Mouse (Mus musculus): ENCODE results near the gene Pomt1. TPM values are rescaled to one million over a fixed set of nuclear protein-coding genes. Genes with fewer than 3 reads are reported as not detected.

The Pomt1 gene
- polyA plus RNA-seq, 1 experiment from 2014 or later, result 26.8 TPM

DNA sequence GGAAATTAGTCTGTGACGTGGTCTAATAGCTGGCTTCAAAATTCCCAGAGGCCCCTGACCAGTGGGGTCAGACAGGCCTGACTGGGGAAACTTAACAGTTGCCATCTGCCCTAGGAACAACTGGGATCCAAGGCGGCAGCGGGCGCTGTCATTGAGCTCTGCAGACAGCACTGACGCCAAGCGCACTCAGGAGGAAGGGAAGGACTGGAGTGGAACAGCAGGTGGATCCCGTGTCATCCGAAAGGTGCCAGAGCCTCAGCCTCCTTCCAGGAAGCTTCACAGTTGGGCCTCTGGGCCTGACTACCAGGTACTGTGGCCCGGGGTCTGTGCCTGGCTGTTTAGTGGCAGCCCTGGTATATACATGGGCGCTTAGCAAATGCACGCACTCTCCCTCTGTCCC, 35.7 kb upstream of the Pomt1 start:
- H3K4me3 ChIP-seq (ENCODE audit: low read depth, low read length), result no peak overlapping the region
- DNase-seq (ENCODE audit: low spot score) (no peak), ATAC-seq (ENCODE audit: low FRiP score) (no peak)
- H3K4me1 ChIP-seq (replicated peaks; ENCODE audit: control insufficient read depth, insufficient read depth, low read length), result no peaks in the 10 kb centered on the region
- H3K27ac ChIP-seq (ENCODE audit: low read depth, low read length), result no peak overlapping the region
- no peak overlapping the region for H3K9ac ChIP-seq (ENCODE audit: low read depth, low read length)
- H3K27me3 ChIP-seq (ENCODE audit: control insufficient read depth, insufficient read depth, low read length), result no peaks in the 10 kb centered on the region
- 92% methylated on average over 11 of the region's 11 CpGs for WGBS
- no peaks in the 10 kb centered on the region for H3K9me3 ChIP-seq (ENCODE audit: control insufficient read depth, low read length)
- no peak overlapping the region for H3K4me2 ChIP-seq (replicated peaks; ENCODE audit: low read depth, low read length)
- peaks cover 37% of the 10 kb centered on the region for H3K36me3 ChIP-seq (ENCODE audit: control insufficient read depth, insufficient read depth, low read length)

DNA sequence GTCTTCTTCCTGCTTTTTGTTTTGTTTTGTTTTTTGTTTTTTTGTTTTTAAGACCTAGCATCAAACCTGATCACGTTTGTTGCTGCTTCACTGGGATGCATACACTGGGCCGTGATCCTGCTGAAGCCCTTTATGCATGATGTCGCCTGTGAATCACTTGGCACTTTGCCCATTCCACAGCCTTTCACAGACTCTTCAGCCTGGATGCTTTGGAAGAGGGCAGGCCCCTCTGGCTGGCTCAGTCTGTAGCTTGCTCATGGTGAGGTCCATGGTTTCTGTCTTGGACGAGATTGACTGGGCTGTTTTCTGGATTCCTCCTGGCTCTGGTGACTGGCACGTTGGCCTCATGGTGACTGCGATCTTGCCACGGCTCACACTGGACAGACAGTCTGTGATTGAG, 34.9 kb upstream of the Pomt1 start:
- Histone ChIP-seq H3K4me2 (replicated peaks; ENCODE audit: low read depth, low read length) (no peak overlapping the region), H3K27me3 (ENCODE audit: control insufficient read depth, insufficient read depth, low read length) (no peaks in the 10 kb centered on the region), H3K4me1 (replicated peaks; ENCODE audit: control insufficient read depth, insufficient read depth, low read length) (no peaks in the 10 kb centered on the region), H3K9me3 (ENCODE audit: control insufficient read depth, low read length) (no peaks in the 10 kb centered on the region), H3K9ac (ENCODE audit: low read depth, low read length) (no peak overlapping the region), H3K4me3 (ENCODE audit: low read depth, low read length) (no peak overlapping the region), H3K27ac (ENCODE audit: low read depth, low read length) (no peak overlapping the region), H3K36me3 (ENCODE audit: control insufficient read depth, insufficient read depth, low read length) (peaks cover 38% of the 10 kb centered on the region)
- no peak for ATAC-seq (ENCODE audit: low FRiP score)
- no peak for DNase-seq (ENCODE audit: low spot score)
- 82% methylated on average over 7 of the region's 7 CpGs for WGBS

DNA sequence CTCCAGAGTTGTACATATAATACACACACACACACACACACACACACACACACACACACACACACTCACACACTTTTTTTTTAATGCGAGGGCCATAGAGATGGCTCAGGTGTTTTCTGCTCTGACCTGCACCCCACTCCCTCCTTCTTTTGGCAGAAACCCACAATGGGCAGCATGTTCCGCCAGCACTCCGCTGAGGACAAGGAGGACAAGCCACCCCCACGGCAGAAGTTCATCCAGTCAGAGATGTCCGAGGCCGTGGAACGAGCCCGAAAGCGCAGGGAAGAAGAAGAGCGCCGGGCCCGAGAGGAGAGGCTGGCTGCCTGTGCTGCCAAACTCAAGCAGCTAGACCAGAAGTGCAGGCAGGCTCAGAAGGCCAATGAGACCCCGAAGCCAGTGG, 32.5 kb upstream of the Pomt1 start:
- H3K9ac ChIP-seq (ENCODE audit: low read depth, low read length), result no peak overlapping the region
- H3K27me3 ChIP-seq (ENCODE audit: control insufficient read depth, insufficient read depth, low read length), result no peaks in the 10 kb centered on the region
- no peak overlapping the region for H3K4me3 ChIP-seq (ENCODE audit: low read depth, low read length)
- ATAC-seq (ENCODE audit: low FRiP score), result no peak
- no peak overlapping the region for H3K4me2 ChIP-seq (replicated peaks; ENCODE audit: low read depth, low read length)
- H3K4me1 ChIP-seq (replicated peaks; ENCODE audit: control insufficient read depth, insufficient read depth, low read length), result no peaks in the 10 kb centered on the region
- DNase-seq (ENCODE audit: low spot score), result no peak
- no peaks in the 10 kb centered on the region for H3K9me3 ChIP-seq (ENCODE audit: control insufficient read depth, low read length)
- peaks cover 44% of the 10 kb centered on the region for H3K36me3 ChIP-seq (ENCODE audit: control insufficient read depth, insufficient read depth, low read length)
- 93% methylated on average over 13 of the region's 13 CpGs for WGBS
- H3K27ac ChIP-seq (ENCODE audit: low read depth, low read length), result no peak overlapping the region

DNA sequence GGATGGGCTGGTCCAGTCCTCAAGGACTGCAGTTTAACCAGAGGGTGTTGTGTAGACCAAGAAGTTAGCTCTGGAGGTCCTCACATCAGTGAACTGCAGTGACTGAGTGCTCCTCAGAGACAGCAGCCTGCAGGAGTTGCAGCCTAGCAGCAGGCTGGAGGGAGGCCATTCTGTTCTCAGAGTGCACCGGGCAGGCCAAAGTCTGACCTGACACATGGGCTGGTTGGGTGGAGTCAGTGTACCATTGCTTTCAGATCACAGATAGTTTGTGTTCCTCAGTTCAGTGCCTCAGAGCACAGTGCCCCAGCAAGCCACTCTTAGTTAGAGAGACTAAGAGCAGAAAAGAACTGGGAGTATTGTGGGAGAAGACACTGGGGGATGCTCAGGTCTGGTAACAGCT, 28.7 kb upstream of the Pomt1 start:
- no peak for ATAC-seq (ENCODE audit: low FRiP score)
- H3K27me3 ChIP-seq (ENCODE audit: control insufficient read depth, insufficient read depth, low read length), result no peaks in the 10 kb centered on the region
- DNase-seq (ENCODE audit: low spot score), result no peak
- peaks cover 41% of the 10 kb centered on the region for H3K36me3 ChIP-seq (ENCODE audit: control insufficient read depth, insufficient read depth, low read length)
- 100% methylated on average over 1 of the region's 1 CpGs for WGBS
- no peak overlapping the region for H3K4me3 ChIP-seq (ENCODE audit: low read depth, low read length)
- H3K4me2 ChIP-seq (replicated peaks; ENCODE audit: low read depth, low read length), result no peak overlapping the region
- no peaks in the 10 kb centered on the region for H3K4me1 ChIP-seq (replicated peaks; ENCODE audit: control insufficient read depth, insufficient read depth, low read length)
- H3K27ac ChIP-seq (ENCODE audit: low read depth, low read length), result no peak overlapping the region
- H3K9me3 ChIP-seq (ENCODE audit: control insufficient read depth, low read length), result no peaks in the 10 kb centered on the region
- H3K9ac ChIP-seq (ENCODE audit: low read depth, low read length), result no peak overlapping the region

DNA sequence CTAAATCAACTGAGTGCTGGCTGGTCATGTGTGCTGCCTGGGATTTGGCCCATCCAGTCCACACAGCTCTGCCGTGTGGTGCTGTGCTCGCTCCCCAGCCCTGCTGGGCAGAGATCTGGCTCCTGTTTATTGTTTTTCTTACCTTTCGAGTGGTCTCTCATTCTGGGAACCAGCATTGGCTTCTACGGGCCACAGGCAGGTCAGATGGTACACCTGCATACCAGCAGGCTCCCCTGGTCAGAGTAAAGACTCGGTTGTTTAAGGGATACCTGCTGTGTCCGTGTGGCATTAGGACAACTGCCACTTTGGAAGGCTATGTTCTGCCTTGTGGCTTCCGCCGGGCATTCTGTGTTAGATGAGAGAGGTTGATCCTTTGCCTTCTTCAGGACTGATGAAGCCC, 24.7 kb upstream of the Pomt1 start:
- ATAC-seq (ENCODE audit: low FRiP score) (no peak), DNase-seq (ENCODE audit: low spot score) (no peak)
- no peaks in the 10 kb centered on the region for H3K9me3 ChIP-seq (ENCODE audit: control insufficient read depth, low read length)
- no peaks in the 10 kb centered on the region for H3K27me3 ChIP-seq (ENCODE audit: control insufficient read depth, insufficient read depth, low read length)
- no peak overlapping the region for H3K4me3 ChIP-seq (ENCODE audit: low read depth, low read length)
- H3K9ac ChIP-seq (ENCODE audit: low read depth, low read length), result no peak overlapping the region
- 92% methylated on average over 8 of the region's 8 CpGs for WGBS
- no peak overlapping the region for H3K27ac ChIP-seq (ENCODE audit: low read depth, low read length)
- no peak overlapping the region for H3K4me2 ChIP-seq (replicated peaks; ENCODE audit: low read depth, low read length)
- H3K4me1 ChIP-seq (replicated peaks; ENCODE audit: control insufficient read depth, insufficient read depth, low read length), result no peaks in the 10 kb centered on the region
- peaks cover 48% of the 10 kb centered on the region for H3K36me3 ChIP-seq (ENCODE audit: control insufficient read depth, insufficient read depth, low read length)

DNA sequence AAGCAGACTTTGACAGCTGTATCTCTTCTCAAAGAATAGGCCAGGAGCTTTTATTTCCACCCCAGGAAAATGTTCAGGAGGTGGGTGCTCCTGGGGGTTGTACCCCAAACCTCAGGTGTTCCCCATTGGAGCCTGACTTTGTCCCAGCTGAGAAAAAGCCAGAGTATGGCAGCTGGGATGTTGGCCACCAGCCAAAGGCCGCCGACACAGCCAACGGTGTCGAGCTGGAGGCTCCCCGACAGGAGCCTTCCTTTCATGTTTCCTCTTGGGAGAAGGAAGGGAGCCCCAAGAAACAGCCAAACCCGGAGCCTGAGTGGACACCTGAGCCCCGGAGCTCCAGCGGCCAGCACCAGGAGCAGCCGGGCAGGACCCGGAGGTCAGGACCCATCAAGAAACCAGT, 23.4 kb upstream of the Pomt1 start:
- Histone ChIP-seq H3K27me3 (ENCODE audit: control insufficient read depth, insufficient read depth, low read length) (no peaks in the 10 kb centered on the region), H3K4me1 (replicated peaks; ENCODE audit: control insufficient read depth, insufficient read depth, low read length) (no peaks in the 10 kb centered on the region), H3K9ac (ENCODE audit: low read depth, low read length) (no peak overlapping the region), H3K27ac (ENCODE audit: low read depth, low read length) (no peak overlapping the region), H3K4me2 (replicated peaks; ENCODE audit: low read depth, low read length) (no peak overlapping the region), H3K36me3 (ENCODE audit: control insufficient read depth, insufficient read depth, low read length) (peaks cover 51% of the 10 kb centered on the region), H3K9me3 (ENCODE audit: control insufficient read depth, low read length) (no peaks in the 10 kb centered on the region), H3K4me3 (ENCODE audit: low read depth, low read length) (no peak overlapping the region)
- DNase-seq (ENCODE audit: low spot score) (no peak), ATAC-seq (ENCODE audit: low FRiP score) (no peak)
- 89% methylated on average over 10 of the region's 10 CpGs for WGBS

DNA sequence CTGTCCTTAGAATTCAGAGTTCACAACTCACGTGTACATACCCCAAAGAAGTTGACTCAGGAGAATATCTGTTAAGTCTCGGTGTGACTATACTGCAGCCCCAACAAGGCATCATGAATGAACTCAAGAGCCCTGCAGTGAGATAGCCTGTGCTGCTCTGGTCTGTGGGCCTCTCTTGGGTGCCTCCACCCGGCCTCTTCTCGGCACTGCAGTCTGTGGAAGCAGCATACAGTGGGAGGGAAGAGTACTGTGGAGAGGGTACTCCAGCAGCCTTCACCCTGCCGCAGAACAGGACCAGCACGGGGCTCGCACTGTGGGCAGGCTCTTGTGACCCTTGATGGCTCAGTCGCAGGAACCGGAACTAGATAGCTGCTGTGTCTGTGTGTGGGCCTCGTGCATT, 20.8 kb upstream of the Pomt1 start:
- H3K4me1 ChIP-seq (replicated peaks; ENCODE audit: control insufficient read depth, insufficient read depth, low read length), result no peaks in the 10 kb centered on the region
- H3K27ac ChIP-seq (ENCODE audit: low read depth, low read length), result no peak overlapping the region
- no peak overlapping the region for H3K4me3 ChIP-seq (ENCODE audit: low read depth, low read length)
- no peak overlapping the region for H3K4me2 ChIP-seq (replicated peaks; ENCODE audit: low read depth, low read length)
- peaks cover 53% of the 10 kb centered on the region for H3K36me3 ChIP-seq (ENCODE audit: control insufficient read depth, insufficient read depth, low read length)
- no peaks in the 10 kb centered on the region for H3K9me3 ChIP-seq (ENCODE audit: control insufficient read depth, low read length)
- H3K9ac ChIP-seq (ENCODE audit: low read depth, low read length), result no peak overlapping the region
- WGBS, result 96% methylated on average over 10 of the region's 10 CpGs
- ATAC-seq (ENCODE audit: low FRiP score) (no peak), DNase-seq (ENCODE audit: low spot score) (no peak)
- H3K27me3 ChIP-seq (ENCODE audit: control insufficient read depth, insufficient read depth, low read length), result no peaks in the 10 kb centered on the region

DNA sequence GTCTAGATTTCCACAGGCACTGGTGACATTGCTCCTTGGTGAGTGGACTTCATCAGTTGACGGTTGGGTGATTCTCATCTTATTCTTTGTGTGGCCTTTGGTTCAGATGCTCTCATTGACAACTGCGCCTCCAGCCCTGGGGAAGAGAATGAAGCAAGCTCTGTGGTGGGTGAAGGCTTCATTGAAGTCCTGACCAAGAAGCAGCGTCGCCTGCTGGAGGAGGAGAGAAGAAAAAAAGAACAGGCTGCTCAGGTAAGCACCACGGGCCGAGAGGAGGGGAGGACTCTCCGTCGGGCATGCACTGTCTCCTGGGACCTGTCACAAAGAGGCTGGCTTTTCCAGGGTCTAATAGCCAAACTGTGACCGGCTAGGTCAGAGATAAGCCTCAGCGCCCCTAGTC, 19.9 kb upstream of the Pomt1 start:
- Histone ChIP-seq H3K27ac (ENCODE audit: low read depth, low read length) (no peak overlapping the region), H3K9me3 (ENCODE audit: control insufficient read depth, low read length) (no peaks in the 10 kb centered on the region), H3K4me2 (replicated peaks; ENCODE audit: low read depth, low read length) (no peak overlapping the region), H3K4me3 (ENCODE audit: low read depth, low read length) (no peak overlapping the region), H3K27me3 (ENCODE audit: control insufficient read depth, insufficient read depth, low read length) (no peaks in the 10 kb centered on the region), H3K4me1 (replicated peaks; ENCODE audit: control insufficient read depth, insufficient read depth, low read length) (no peaks in the 10 kb centered on the region), H3K9ac (ENCODE audit: low read depth, low read length) (no peak overlapping the region), H3K36me3 (ENCODE audit: control insufficient read depth, insufficient read depth, low read length) (peaks cover 57% of the 10 kb centered on the region)
- WGBS, result 95% methylated on average over 10 of the region's 10 CpGs
- ATAC-seq (ENCODE audit: low FRiP score), result no peak
- no peak for DNase-seq (ENCODE audit: low spot score)

DNA sequence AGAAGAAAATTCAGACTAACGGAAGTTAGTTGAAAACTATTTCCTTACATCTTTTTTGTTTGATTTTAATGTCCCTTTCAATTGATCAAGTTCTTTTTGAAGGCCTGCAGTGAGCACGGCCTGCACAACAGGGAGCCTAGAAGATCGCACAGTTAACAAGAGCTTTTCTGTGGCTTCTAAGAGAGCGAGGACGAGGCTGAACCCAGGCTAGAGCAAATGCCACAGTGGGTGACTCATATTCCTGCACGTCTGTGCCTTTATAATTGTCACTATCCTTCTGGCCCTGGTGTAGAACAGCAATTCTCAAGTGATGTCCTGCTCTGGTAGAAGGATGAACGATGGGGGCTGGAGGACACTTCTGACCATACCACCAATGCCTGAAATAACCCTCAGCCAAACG, 18.7 kb upstream of the Pomt1 start:
- H3K4me3 ChIP-seq (ENCODE audit: low read depth, low read length), result no peak overlapping the region
- H3K4me1 ChIP-seq (replicated peaks; ENCODE audit: control insufficient read depth, insufficient read depth, low read length), result no peaks in the 10 kb centered on the region
- no peak overlapping the region for H3K9ac ChIP-seq (ENCODE audit: low read depth, low read length)
- H3K27ac ChIP-seq (ENCODE audit: low read depth, low read length), result no peak overlapping the region
- H3K9me3 ChIP-seq (ENCODE audit: control insufficient read depth, low read length), result no peaks in the 10 kb centered on the region
- 92% methylated on average over 8 of the region's 8 CpGs for WGBS
- no peak for DNase-seq (ENCODE audit: low spot score)
- no peaks in the 10 kb centered on the region for H3K27me3 ChIP-seq (ENCODE audit: control insufficient read depth, insufficient read depth, low read length)
- H3K36me3 ChIP-seq (ENCODE audit: control insufficient read depth, insufficient read depth, low read length), result peaks cover 55% of the 10 kb centered on the region
- H3K4me2 ChIP-seq (replicated peaks; ENCODE audit: low read depth, low read length), result no peak overlapping the region
- no peak for ATAC-seq (ENCODE audit: low FRiP score)
